Mouse (Mus musculus) kidney, adult 2 months (tissue): ENCODE measurements around the gene Ptprh. TPM values are rescaled to one million over a fixed set of nuclear protein-coding genes. Genes with fewer than 3 reads are reported as not detected.

Experiments
- DNase-seq: peaks from one replicate; pipeline ENCODE4 v3.0.0; 2021
- H3K27ac ChIP-seq: fragments of 200-500 bp; 2 replicates; pipeline ENCODE4 v1.5.1; 2012; ENCODE audit warnings: low read depth, low read length, control low read depth, inconsistent platforms; ENCODE audit not compliant: insufficient read depth
- H3K27me3 ChIP-seq: fragments of 200-500 bp; replicated peaks from 2 replicates; pipeline ENCODE4 v1.6.1; 2012; ENCODE audit warnings: mild to moderate bottlenecking, moderate library complexity, low read length, inconsistent platforms; ENCODE audit not compliant: control insufficient read depth, insufficient read depth
- H3K36me3 ChIP-seq: fragments of 200-500 bp; 2 replicates; pipeline ENCODE4 v1.6.1; 2012; ENCODE audit warnings: mild to moderate bottlenecking, moderate library complexity, low read length, inconsistent platforms; ENCODE audit not compliant: control insufficient read depth, insufficient read depth
- H3K4me1 ChIP-seq: fragments of 200-500 bp; 2 replicates; pipeline ENCODE4 v1.6.1; 2011; ENCODE audit warnings: low read length; ENCODE audit not compliant: control insufficient read depth, insufficient read depth
- H3K4me3 ChIP-seq: fragments of 200-500 bp; 2 replicates; pipeline ENCODE4 v1.5.1; 2011; ENCODE audit warnings: mild to moderate bottlenecking, low read depth, low read length, control low read depth; ENCODE audit not compliant: insufficient read depth
- CTCF ChIP-seq: fragments of 200-500 bp; conservative IDR thresholded peaks from 2 replicates; pipeline ENCODE4 v1.5.1; 2011; ENCODE audit warnings: low read depth, mild to moderate bottlenecking, control low read depth, low read length, moderate library complexity, mixed read lengths; ENCODE audit not compliant: insufficient read depth, insufficient read length
- POLR2A ChIP-seq: fragments of 200-500 bp; IDR thresholded peaks from one replicate; pipeline ENCODE4 v1.6.1; 2011; ENCODE audit warnings: low read depth, low read length, control low read depth
- WGBS: fragments of 180-500 bp; shearing (Covaris S2); methylation state at CpG from one replicate; pipeline ENCODE4 v1.1.7; 2018; 5-methylcytosine and 5-hydroxymethylcytosine counted together
- polyA plus RNA-seq: library from polyadenylated mRNA; depleted of rRNA; stranded (reverse); fragments of >200 nt; gene quantifications from 2 replicates; pipeline ENCODE4 v1.2.3, GENCODE M21; 2012

Ptprh gene
- polyA plus RNA-seq, 1 experiment, result 0.22 TPM

DNA sequence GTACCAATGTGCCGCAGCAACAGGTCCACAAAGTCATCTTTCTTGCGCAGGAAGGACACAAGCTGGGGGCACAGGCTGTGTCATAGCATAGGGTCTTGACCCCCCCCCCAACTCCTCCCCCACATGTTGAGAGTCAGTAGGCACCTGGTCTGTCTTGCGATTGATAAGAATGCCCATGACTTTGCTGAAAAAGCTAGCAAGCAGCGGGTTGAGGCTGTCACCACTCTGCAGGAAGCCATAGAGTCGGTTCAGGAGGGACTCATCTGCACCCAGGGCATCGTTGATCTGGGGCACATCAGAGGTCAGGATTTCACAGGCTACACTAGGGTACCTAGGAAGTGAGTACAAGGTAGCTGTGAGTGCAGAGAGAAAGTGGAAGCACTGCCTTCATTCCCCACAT, 39.4 kb upstream of the Ptprh start:
- H3K27me3 ChIP-seq, result no peaks in the 10 kb centered on the region
- no peak overlapping the region for H3K27ac ChIP-seq
- 91% methylated on average over 6 of the region's 6 CpGs for WGBS
- TF ChIP-seq CTCF, result no peak
- no peak for TF ChIP-seq POLR2A
- no peaks in the 10 kb centered on the region for H3K4me1 ChIP-seq
- peaks cover 1% of the 10 kb centered on the region for H3K36me3 ChIP-seq
- H3K4me3 ChIP-seq, result no peak overlapping the region
- DNase-seq, result no peak

GRCm38 (mm10) chr7:4641956-4642355, 38.1 kb upstream of the Ptprh start:
- Histone ChIP-seq H3K36me3 (peaks cover 4% of the 10 kb centered on the region), H3K4me1 (no peaks in the 10 kb centered on the region), H3K4me3 (no peak overlapping the region), H3K27ac (no peak overlapping the region), H3K27me3 (no peaks in the 10 kb centered on the region)
- 70% methylated on average over 7 of the region's 7 CpGs for WGBS
- no peak for DNase-seq
- TF ChIP-seq POLR2A (no peak), CTCF (no peak)

DNA sequence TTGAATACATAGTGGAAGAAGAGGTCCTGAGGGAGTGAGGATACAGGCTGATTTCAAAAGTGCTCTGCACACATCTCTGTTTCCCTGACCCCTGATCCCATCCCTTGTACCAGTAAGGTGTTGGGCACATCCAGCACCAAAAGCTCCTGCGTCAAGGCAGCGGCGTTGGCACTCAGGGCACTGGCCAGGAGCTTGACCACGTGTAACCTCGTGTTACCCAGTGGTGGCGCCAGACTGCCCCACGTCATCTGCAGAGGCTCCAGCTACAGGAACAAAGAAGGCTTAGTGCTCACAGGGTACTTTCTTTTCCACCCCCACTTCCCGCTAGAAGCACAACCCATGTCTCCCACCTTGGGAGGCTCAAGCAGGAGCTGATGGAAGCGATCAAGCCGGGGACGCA, 37.3 kb upstream of the Ptprh start:
- DNase-seq, result no peak
- Histone ChIP-seq H3K36me3 (peaks cover 4% of the 10 kb centered on the region), H3K4me3 (no peak overlapping the region), H3K27ac (no peak overlapping the region), H3K27me3 (no peaks in the 10 kb centered on the region), H3K4me1 (no peaks in the 10 kb centered on the region)
- TF ChIP-seq POLR2A (no peak), CTCF (peak; percentile 26)
- WGBS, result 80% methylated on average over 11 of the region's 11 CpGs

GRCm38 (mm10) chr7:4636179-4636578, 32.3 kb upstream of the Ptprh start:
- Histone ChIP-seq H3K4me3 (no peak overlapping the region), H3K4me1 (no peaks in the 10 kb centered on the region), H3K27ac (no peak overlapping the region), H3K27me3 (no peaks in the 10 kb centered on the region), H3K36me3 (peaks cover 4% of the 10 kb centered on the region)
- WGBS, result 70% methylated on average over 4 of the region's 4 CpGs
- DNase-seq, result no peak
- no peak for TF ChIP-seq CTCF
- TF ChIP-seq POLR2A, result no peak

- no peak within 1 kb of the TSS for H3K4me3 ChIP-seq
- peak; percentile 89 for DNase-seq
Measured at GRCm38 (mm10) chr7:4631031-4631430, 27.2 kb upstream of the Ptprh start, which contains the start of gene Tmem86b. Tmem86b (minus strand) TSS chr7:4631422.

GRCm38 (mm10) chr7:4630198-4630597, 26.4 kb upstream of the Ptprh start:
- Histone ChIP-seq H3K27me3 (no peaks in the 10 kb centered on the region), H3K27ac (no peak overlapping the region), H3K36me3 (peaks cover 2% of the 10 kb centered on the region), H3K4me3 (no peak overlapping the region), H3K4me1 (peaks cover 3% of the 10 kb centered on the region; the same call in 1 of the 2 replicates)
- no peak for TF ChIP-seq CTCF
- no peak for TF ChIP-seq POLR2A
- peak; percentile 77 for DNase-seq
- 58% methylated on average over 1 of the region's 1 CpGs for WGBS

More at GRCm38 (mm10) chr7:4631031-4631430, 27.2 kb upstream of the Ptprh start, which contains the start of gene Tmem86b:
- peaks cover 3% of the 10 kb centered on the region; the same call in 1 of the 2 replicates for H3K4me1 ChIP-seq
- WGBS, result 61% methylated on average over 4 of the region's 4 CpGs
- no peak within 1 kb of the TSS for H3K27ac ChIP-seq
- TF ChIP-seq CTCF (no peak), POLR2A (no peak)
- H3K36me3 ChIP-seq, result peaks cover 2% of the 10 kb centered on the region
- H3K27me3 ChIP-seq, result no peaks in the 10 kb centered on the region

GRCm38 (mm10) chr7:4629586-4629985, 25.7 kb upstream of the Ptprh start:
- no peak for DNase-seq

More at GRCm38 (mm10) chr7:4629586-4629985, 25.7 kb upstream of the Ptprh start:
- Histone ChIP-seq H3K4me3 (no peak overlapping the region), H3K27me3 (no peaks in the 10 kb centered on the region), H3K36me3 (peaks cover 2% of the 10 kb centered on the region), H3K27ac (no peak overlapping the region), H3K4me1 (peaks cover 3% of the 10 kb centered on the region; the same call in 1 of the 2 replicates)
- 71% methylated on average over 5 of the region's 5 CpGs for WGBS
- no peak for TF ChIP-seq CTCF
- no peak for TF ChIP-seq POLR2A
